Mouse (Mus musculus): ENCODE measurements around the gene Usp31. TPM values are rescaled to one million over a fixed set of nuclear protein-coding genes. Genes with fewer than 3 reads are reported as not detected.

Gene Usp31
- polyA plus RNA-seq, 1 experiment from 2014 or later, result 3.0 TPM

DNA sequence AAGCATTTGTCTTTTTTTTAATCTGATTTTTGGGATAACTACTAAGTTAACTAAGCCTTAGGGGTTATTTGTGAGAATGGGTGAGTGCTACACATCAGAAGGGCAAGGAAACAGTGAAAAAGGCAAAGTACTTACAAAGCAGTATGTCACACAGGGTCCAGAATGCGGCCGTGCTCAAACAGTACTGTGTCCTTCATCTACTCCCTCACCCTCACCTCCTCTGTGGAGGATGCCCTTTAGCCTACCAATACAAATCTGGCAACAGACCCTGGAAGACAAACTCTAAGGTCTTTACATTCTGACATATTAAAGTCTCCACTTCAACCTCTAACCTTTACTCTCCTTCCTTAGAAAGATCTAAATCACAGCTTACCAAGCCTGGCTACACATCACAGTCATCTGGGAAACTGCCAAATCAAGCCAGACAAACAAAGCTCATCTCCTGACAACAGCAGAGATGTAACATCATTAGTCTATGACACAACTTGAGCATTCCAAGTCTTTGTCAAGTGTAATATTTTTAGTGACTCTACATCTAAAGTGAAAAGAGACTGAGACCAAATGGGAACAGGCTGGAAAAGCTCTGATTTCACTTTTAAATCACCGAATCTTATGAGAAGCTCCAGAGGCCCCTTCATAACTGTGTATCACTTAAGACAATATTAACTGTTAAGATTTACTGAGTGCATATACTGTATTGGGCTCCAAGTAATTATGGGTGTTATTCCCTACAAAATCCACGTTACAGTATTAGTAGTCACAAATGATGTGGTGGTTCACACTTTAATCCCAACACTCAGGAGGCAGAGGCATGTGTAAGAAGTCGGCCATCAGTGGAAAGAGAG lies 21.7 kb downstream of the Usp31 start:
- Histone ChIP-seq H3K4me2 (ENCODE audit: low read length) (no peak overlapping the region), H3K4me1 (ENCODE audit: control insufficient read depth, insufficient read depth, low read depth, low read length) (no peaks in the 10 kb centered on the region), H3K9me3 (ENCODE audit: control insufficient read depth, low read length) (no peaks in the 10 kb centered on the region), H3K9ac (ENCODE audit: low read depth, low read length) (no peak overlapping the region), H3K4me3 (ENCODE audit: low read length) (no peak overlapping the region), H3K27me3 (replicated peaks; ENCODE audit: control insufficient read depth, insufficient read depth, low read length) (no peaks in the 10 kb centered on the region), H3K27ac (ENCODE audit: low read depth, low read length) (no peak overlapping the region), H3K36me3 (ENCODE audit: control insufficient read depth, insufficient read depth, low read length) (no peaks in the 10 kb centered on the region)
- 90% methylated on average over 5 of the region's 5 CpGs for WGBS
- no peak for ATAC-seq

DNA sequence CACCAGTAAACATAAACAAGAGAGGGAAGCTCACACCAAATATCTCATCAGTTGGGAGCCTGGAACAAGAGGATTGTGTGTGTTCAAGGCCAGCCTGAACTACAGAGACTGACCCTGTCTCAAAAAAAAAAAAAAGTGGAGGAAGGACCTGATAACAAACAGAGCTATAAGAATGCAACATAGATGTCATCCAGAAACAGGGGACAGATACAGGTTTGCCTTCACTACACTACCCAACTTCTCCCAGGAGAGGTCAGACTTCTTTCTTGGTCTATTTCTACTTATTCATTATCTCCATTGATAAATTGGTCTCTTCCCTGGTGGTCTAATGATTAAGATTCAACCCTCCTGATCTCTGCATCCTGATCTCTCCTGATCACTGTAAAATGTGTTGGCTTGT lies 25.9 kb downstream of the Usp31 start:
- Histone ChIP-seq H3K4me3 (ENCODE audit: low read length) (no peak overlapping the region), H3K27me3 (replicated peaks; ENCODE audit: control insufficient read depth, insufficient read depth, low read length) (no peaks in the 10 kb centered on the region), H3K36me3 (ENCODE audit: control insufficient read depth, insufficient read depth, low read length) (no peaks in the 10 kb centered on the region; the same call in 1 of the 2 replicates), H3K27ac (ENCODE audit: low read depth, low read length) (no peak overlapping the region), H3K4me1 (ENCODE audit: control insufficient read depth, insufficient read depth, low read depth, low read length) (0 out of 2 replicates have a peak, but pooled peaks cover 4% of the 10 kb centered on the region), H3K9ac (ENCODE audit: low read depth, low read length) (no peak overlapping the region), H3K4me2 (ENCODE audit: low read length) (no peak overlapping the region), H3K9me3 (ENCODE audit: control insufficient read depth, low read length) (no peaks in the 10 kb centered on the region)
- no peak for ATAC-seq

DNA sequence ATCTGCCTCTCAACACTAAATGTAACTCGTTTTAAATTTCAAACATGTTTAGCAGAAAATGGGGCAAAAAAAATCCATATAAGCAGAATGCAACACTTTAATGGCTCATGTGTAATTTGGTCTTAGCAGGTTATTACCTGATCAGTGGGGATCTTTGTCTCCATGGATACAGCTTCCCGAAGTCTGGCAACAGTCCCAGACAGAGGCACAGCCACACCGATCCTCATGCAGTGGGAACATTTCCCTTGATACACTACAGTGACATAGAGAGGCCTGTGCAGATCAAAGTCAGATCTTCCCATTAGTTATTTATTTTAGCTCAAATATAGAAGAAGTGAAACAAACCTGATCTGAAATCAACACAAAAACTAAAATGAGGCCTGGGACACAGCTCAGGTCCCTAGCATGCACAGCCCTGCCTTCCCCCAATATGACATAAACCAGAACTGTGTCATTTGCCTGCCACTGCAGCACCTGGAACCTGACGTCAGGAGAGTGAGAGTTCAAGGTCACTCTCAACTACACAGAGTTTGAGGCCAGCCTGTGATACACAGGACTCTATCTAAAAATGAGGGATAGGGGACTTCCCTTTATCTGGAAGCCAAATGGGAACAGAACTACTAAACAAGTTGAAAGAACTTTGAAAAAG lies 29.8 kb downstream of the Usp31 start:
- Histone ChIP-seq H3K9me3 (ENCODE audit: control insufficient read depth, low read length) (no peaks in the 10 kb centered on the region), H3K4me3 (ENCODE audit: low read length) (no peak overlapping the region), H3K36me3 (ENCODE audit: control insufficient read depth, insufficient read depth, low read length) (peaks cover 4% of the 10 kb centered on the region; the same call in 1 of the 2 replicates), H3K4me2 (ENCODE audit: low read length) (no peak overlapping the region), H3K27me3 (replicated peaks; ENCODE audit: control insufficient read depth, insufficient read depth, low read length) (no peaks in the 10 kb centered on the region), H3K4me1 (ENCODE audit: control insufficient read depth, insufficient read depth, low read depth, low read length) (0 out of 2 replicates have a peak, but pooled peaks cover 4% of the 10 kb centered on the region), H3K9ac (ENCODE audit: low read depth, low read length) (no peak overlapping the region), H3K27ac (ENCODE audit: low read depth, low read length) (no peak overlapping the region)
- no peak for ATAC-seq
- 42% methylated on average over 4 of the region's 4 CpGs for WGBS

DNA sequence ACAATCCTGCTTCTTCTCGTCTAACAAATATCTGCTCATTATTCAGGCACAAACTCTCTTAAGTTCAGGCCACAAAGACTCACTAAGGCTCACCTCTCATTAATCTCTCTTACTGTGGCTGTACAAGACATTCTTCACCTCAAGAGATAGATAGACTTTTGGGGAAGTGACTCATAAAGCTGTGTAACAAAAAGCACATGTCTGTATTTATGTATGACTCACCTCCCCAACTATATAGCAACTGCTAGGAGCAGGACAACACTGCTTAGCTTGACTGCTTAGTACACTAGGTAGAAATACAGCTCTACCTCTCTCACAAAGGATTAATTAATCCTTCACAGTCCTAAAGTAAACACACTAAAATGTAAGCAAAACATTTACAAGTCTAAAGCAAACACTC lies 46.3 kb downstream of the Usp31 start:
- Histone ChIP-seq H3K9ac (ENCODE audit: low read depth, low read length) (no peak overlapping the region), H3K36me3 (ENCODE audit: control insufficient read depth, insufficient read depth, low read length) (peaks cover 26% of the 10 kb centered on the region), H3K4me3 (ENCODE audit: low read length) (no peak overlapping the region), H3K27me3 (replicated peaks; ENCODE audit: control insufficient read depth, insufficient read depth, low read length) (no peaks in the 10 kb centered on the region), H3K27ac (ENCODE audit: low read depth, low read length) (no peak overlapping the region), H3K9me3 (ENCODE audit: control insufficient read depth, low read length) (no peaks in the 10 kb centered on the region), H3K4me2 (ENCODE audit: low read length) (no peak overlapping the region), H3K4me1 (ENCODE audit: control insufficient read depth, insufficient read depth, low read depth, low read length) (no peaks in the 10 kb centered on the region)
- 84% methylated on average over 1 of the region's 1 CpGs for WGBS
- ATAC-seq, result no peak

DNA sequence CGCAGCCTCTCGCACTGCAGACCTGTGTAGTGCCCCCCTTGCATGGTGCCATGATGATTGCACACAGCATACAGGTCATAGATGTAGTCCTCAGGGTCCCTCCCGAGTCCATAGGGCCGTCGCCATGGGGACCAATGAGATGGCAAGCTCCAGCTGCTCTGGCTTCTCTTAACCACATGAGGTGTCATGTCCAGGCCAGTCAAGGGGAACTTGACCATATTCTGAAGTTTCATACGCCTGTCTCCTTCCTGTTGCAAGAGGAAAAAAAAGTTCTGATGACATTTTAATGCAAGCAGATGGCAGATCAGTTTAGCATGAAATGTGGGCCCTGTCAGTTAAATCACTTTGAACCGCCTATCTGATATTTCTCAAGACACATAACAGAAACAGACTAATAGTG lies 48.2 kb downstream of the Usp31 start:
- peaks cover 20% of the 10 kb centered on the region; the same call in 1 of the 2 replicates for H3K36me3 ChIP-seq (ENCODE audit: control insufficient read depth, insufficient read depth, low read length)
- no peaks in the 10 kb centered on the region for H3K27me3 ChIP-seq (replicated peaks; ENCODE audit: control insufficient read depth, insufficient read depth, low read length)
- WGBS, result 82% methylated on average over 7 of the region's 7 CpGs
- H3K4me1 ChIP-seq (ENCODE audit: control insufficient read depth, insufficient read depth, low read depth, low read length), result no peaks in the 10 kb centered on the region
- H3K9ac ChIP-seq (ENCODE audit: low read depth, low read length), result no peak overlapping the region
- H3K4me2 ChIP-seq (ENCODE audit: low read length), result no peak overlapping the region
- H3K9me3 ChIP-seq (ENCODE audit: control insufficient read depth, low read length), result no peaks in the 10 kb centered on the region
- H3K27ac ChIP-seq (ENCODE audit: low read depth, low read length), result no peak overlapping the region
- ATAC-seq, result no peak
- no peak overlapping the region for H3K4me3 ChIP-seq (ENCODE audit: low read length)

DNA sequence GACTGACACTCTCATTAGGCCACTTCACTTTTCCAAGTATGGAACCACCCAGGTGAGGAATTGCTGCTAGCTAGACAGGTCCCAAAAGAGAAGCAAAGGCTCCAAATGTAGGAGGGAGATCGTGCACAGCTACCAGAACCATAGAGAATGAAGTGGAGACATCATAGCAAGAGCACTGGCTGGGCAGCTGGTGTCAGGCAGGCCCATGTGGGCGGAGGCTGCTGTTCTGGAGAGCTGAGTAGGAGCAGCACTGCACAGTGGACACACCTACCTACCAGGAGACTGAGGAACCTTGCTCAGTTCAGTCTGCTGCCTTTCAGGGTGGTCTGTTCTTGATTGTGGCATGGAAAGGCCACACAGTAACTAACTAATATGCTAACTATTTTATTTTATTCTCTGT lies 52.4 kb downstream of the Usp31 start:
- Histone ChIP-seq H3K9me3 (ENCODE audit: control insufficient read depth, low read length) (no peaks in the 10 kb centered on the region), H3K4me1 (ENCODE audit: control insufficient read depth, insufficient read depth, low read depth, low read length) (no peaks in the 10 kb centered on the region), H3K9ac (ENCODE audit: low read depth, low read length) (no peak overlapping the region), H3K27me3 (replicated peaks; ENCODE audit: control insufficient read depth, insufficient read depth, low read length) (no peaks in the 10 kb centered on the region), H3K36me3 (ENCODE audit: control insufficient read depth, insufficient read depth, low read length) (peaks cover 16% of the 10 kb centered on the region), H3K27ac (ENCODE audit: low read depth, low read length) (no peak overlapping the region), H3K4me3 (ENCODE audit: low read length) (no peak overlapping the region), H3K4me2 (ENCODE audit: low read length) (no peak overlapping the region)
- WGBS, result 88% methylated on average over 2 of the region's 2 CpGs
- ATAC-seq, result no peak

DNA sequence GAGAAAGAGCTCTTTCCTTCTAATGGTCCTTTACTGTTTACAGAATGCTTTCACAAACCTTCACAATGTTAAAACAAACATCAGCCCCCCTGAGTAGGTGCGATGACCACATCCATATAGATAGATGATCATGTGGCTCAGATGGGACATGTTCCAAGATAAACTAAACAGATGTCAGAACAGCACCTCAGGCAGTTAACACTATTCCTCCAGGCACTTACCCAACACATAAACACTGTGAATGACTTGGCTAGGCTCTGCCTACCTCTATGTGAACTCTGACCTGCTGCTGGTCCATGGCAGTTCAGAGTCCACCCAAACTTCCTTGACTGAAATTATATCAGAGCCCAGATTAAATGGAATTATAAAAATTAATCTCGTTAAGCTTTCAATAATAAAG lies 54.4 kb downstream of the Usp31 start:
- Histone ChIP-seq H3K9me3 (ENCODE audit: control insufficient read depth, low read length) (no peaks in the 10 kb centered on the region), H3K4me2 (ENCODE audit: low read length) (no peak overlapping the region), H3K36me3 (ENCODE audit: control insufficient read depth, insufficient read depth, low read length) (peaks cover 13% of the 10 kb centered on the region), H3K4me1 (ENCODE audit: control insufficient read depth, insufficient read depth, low read depth, low read length) (no peaks in the 10 kb centered on the region), H3K9ac (ENCODE audit: low read depth, low read length) (no peak overlapping the region), H3K27me3 (replicated peaks; ENCODE audit: control insufficient read depth, insufficient read depth, low read length) (no peaks in the 10 kb centered on the region), H3K27ac (ENCODE audit: low read depth, low read length) (no peak overlapping the region), H3K4me3 (ENCODE audit: low read length) (no peak overlapping the region)
- ATAC-seq, result no peak
- WGBS, result 90% methylated on average over 2 of the region's 2 CpGs

DNA sequence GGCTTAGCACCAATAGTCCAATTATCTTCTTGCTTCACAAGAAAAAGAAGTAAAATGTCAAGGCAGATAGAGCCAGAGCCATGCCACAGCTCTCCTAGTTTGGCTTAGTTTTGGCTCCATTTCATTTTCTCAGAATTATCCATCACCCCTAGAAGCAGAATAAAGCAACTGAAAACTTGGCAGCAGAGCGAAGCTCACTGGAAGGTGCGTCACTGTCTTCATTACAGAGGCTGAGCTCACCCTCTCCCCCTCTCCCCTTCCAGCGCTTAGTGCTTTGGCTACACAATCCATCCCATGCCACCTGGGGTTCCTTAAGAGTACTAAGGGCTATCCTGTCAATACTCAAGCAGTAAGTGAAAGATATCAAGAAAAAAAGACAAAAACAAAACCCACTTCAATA lies 56.3 kb downstream of the Usp31 start:
- H3K9me3 ChIP-seq (ENCODE audit: control insufficient read depth, low read length), result no peaks in the 10 kb centered on the region
- no peak overlapping the region for H3K9ac ChIP-seq (ENCODE audit: low read depth, low read length)
- no peak overlapping the region for H3K4me2 ChIP-seq (ENCODE audit: low read length)
- H3K36me3 ChIP-seq (ENCODE audit: control insufficient read depth, insufficient read depth, low read length), result peaks cover 9% of the 10 kb centered on the region
- H3K27ac ChIP-seq (ENCODE audit: low read depth, low read length), result no peak overlapping the region
- no peak overlapping the region for H3K4me3 ChIP-seq (ENCODE audit: low read length)
- H3K4me1 ChIP-seq (ENCODE audit: control insufficient read depth, insufficient read depth, low read depth, low read length), result no peaks in the 10 kb centered on the region
- H3K27me3 ChIP-seq (replicated peaks; ENCODE audit: control insufficient read depth, insufficient read depth, low read length), result no peaks in the 10 kb centered on the region
- 83% methylated on average over 3 of the region's 3 CpGs for WGBS
- no peak for ATAC-seq

DNA sequence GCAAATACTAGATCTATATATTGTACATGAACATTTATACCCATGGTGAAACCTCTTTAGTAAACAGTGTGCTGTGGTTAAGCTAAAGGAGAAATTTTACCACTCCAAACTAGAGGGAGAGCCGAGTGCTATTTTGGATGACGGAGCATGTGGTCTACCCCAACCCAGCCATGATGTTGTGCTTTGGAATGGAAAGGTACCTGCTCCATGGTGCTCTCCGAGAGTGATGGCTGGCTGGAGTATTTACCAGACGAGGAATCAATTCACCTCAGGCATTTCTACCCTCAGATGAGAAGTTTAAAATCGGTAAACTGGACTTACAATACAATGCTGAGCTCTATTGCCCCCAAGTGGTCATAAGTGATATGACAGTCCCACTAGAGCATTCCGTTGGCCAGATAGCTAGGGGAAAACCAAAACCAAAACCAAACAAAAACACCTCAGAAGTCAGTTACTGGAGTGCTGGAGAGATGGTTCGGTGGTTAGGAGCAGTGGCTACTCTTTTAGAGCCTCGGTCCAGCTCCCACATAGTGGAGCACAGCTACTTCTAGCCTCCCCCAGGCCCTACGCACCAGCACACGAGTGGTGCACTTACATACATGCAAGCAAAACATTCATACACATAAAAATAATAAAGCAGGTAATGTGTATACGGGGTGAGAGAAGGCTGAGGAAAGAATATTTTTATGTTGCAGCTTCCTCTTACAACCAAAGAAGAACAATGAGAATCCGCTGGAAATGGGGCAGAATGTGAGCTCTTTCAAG lies 65.9 kb downstream of the Usp31 start:
- WGBS, result 58% methylated on average over 12 of the region's 12 CpGs

More for the DNA sequence above, 65.9 kb downstream of the Usp31 start:
- H3K4me3 ChIP-seq (ENCODE audit: low read length), result no peak overlapping the region
- H3K4me1 ChIP-seq (ENCODE audit: control insufficient read depth, insufficient read depth, low read depth, low read length), result no peaks in the 10 kb centered on the region
- no peak overlapping the region for H3K9ac ChIP-seq (ENCODE audit: low read depth, low read length)
- peak; percentile 50; the same call in 1 of the 2 replicates for ATAC-seq
- H3K27ac ChIP-seq (ENCODE audit: low read depth, low read length), result no peak overlapping the region
- H3K9me3 ChIP-seq (ENCODE audit: control insufficient read depth, low read length), result no peaks in the 10 kb centered on the region
- peaks cover 6% of the 10 kb centered on the region; the same call in 1 of the 2 replicates for H3K36me3 ChIP-seq (ENCODE audit: control insufficient read depth, insufficient read depth, low read length)
- H3K27me3 ChIP-seq (replicated peaks; ENCODE audit: control insufficient read depth, insufficient read depth, low read length), result no peaks in the 10 kb centered on the region
- H3K4me2 ChIP-seq (ENCODE audit: low read length), result no peak overlapping the region
